Mouse (Mus musculus) retina, embryonic 14.5 days (tissue): ENCODE measurements around the gene Efhd2.
A peak's percentile ranks its signal among the peaks of the same experiment; 100 is the strongest.

ENCODE experiments used
- DNase-seq: peaks from one replicate; pipeline ENCODE4 v3.0.0-alpha.2; 2015; ENCODE audit warnings: low spot score

Gene Efhd2

GRCm38 (mm10) chr4:141881289-141881914 lies 6.7 kb upstream of the Efhd2 start:
- no peak for DNase-seq

- DNase-seq, result no peak
Observed at GRCm38 (mm10) chr4:141879875-141880274, 5.2 kb upstream of the Efhd2 start.

GRCm38 (mm10) chr4:141879074-141879473 lies 4.4 kb upstream of the Efhd2 start:
- no peak for DNase-seq

GRCm38 (mm10) chr4:141878621-141879020 lies 3.9 kb upstream of the Efhd2 start:
- no peak for DNase-seq

- no peak for DNase-seq
Observed at GRCm38 (mm10) chr4:141875481-141876108, 875 bp upstream of the Efhd2 start.

- no peak for DNase-seq
Observed at GRCm38 (mm10) chr4:141874111-141874600, 564 bp downstream of the Efhd2 start.

- no peak for DNase-seq
Observed at GRCm38 (mm10) chr4:141872977-141873376, 1.7 kb downstream of the Efhd2 start.

- no peak for DNase-seq
Observed at GRCm38 (mm10) chr4:141871909-141872308, 2.8 kb downstream of the Efhd2 start.

GRCm38 (mm10) chr4:141871333-141871725 lies 3.4 kb downstream of the Efhd2 start:
- DNase-seq, result no peak

GRCm38 (mm10) chr4:141870666-141871332 lies 3.9 kb downstream of the Efhd2 start:
- DNase-seq, result no peak

- DNase-seq, result no peak
Observed at GRCm38 (mm10) chr4:141869436-141870215, 5.1 kb downstream of the Efhd2 start.

GRCm38 (mm10) chr4:141868051-141868450 lies 6.7 kb downstream of the Efhd2 start:
- DNase-seq, result no peak

- no peak for DNase-seq
Observed at GRCm38 (mm10) chr4:141867498-141867897, 7.2 kb downstream of the Efhd2 start.

GRCm38 (mm10) chr4:141866933-141867490 lies 7.7 kb downstream of the Efhd2 start:
- DNase-seq, result peak; percentile 17

- DNase-seq, result no peak
Observed at GRCm38 (mm10) chr4:141865600-141865999, 9.1 kb downstream of the Efhd2 start.

- no peak for DNase-seq
Observed at GRCm38 (mm10) chr4:141865006-141865405, 9.7 kb downstream of the Efhd2 start.

- no peak for DNase-seq
Observed at GRCm38 (mm10) chr4:141864506-141864905, 10.2 kb downstream of the Efhd2 start.

GRCm38 (mm10) chr4:141863726-141864280 lies 10.9 kb downstream of the Efhd2 start:
- no peak for DNase-seq

- DNase-seq, result no peak
Observed at GRCm38 (mm10) chr4:141862867-141863266, 11.9 kb downstream of the Efhd2 start.

GRCm38 (mm10) chr4:141861591-141862295 lies 13.0 kb downstream of the Efhd2 start:
- no peak for DNase-seq

- no peak for DNase-seq
Observed at GRCm38 (mm10) chr4:141860246-141860841, 14.4 kb downstream of the Efhd2 start.
